Mouse (Mus musculus) liver, postnatal 0 days (tissue): ENCODE measurements around the gene Gm20481.

Experiments used
- CTCF ChIP-seq: sonication (generic); IDR thresholded peaks from 2 replicates; pipeline ENCODE4 v1.5.1; 2016; ENCODE audit warnings: antibody characterized with exemption, low read depth
- EP300 ChIP-seq: IDR thresholded peaks from 2 replicates; pipeline ENCODE4 v1.6.1; 2016; ENCODE audit warnings: antibody characterized with exemption, low read depth, mild to moderate bottlenecking

- TF ChIP-seq CTCF (no peak), EP300 (no peak)
These were observed 6.9 kb upstream of the Gm20481 start for GRCm38 (mm10) chr17:34962841-34963240.
